Mouse (Mus musculus): Measurements from ENCODE around the gene Pou6f1.
"Not testable (repeated sequence)": the region's sequence is repeated elsewhere in the genome, so short reads cannot be mapped to it uniquely, and the experiment has no call there.

The Pou6f1 gene

GRCm38 (mm10) chr15:100585931-100586330 lies 13.9 kb downstream of the Pou6f1 start:
- CTCF ChIA-PET: no interaction called here

GRCm38 (mm10) chr15:100580108-100580507 lies 19.7 kb downstream of the Pou6f1 start:
- CTCF ChIA-PET: no interaction called here

- CTCF ChIA-PET: no interaction called here
Measured at GRCm38 (mm10) chr15:100577972-100578371, 21.8 kb downstream of the Pou6f1 start.

GRCm38 (mm10) chr15:100576810-100577209 lies 23.0 kb downstream of the Pou6f1 start:
- CTCF ChIA-PET: interaction anchor here (0.7 kb wide), 1 partner anchor 36 kb away, joined by 4 read pairs; no protein-coding TSS in a partner anchor

- CTCF ChIA-PET: interaction anchor here (0.7 kb wide), 1 partner anchor 36 kb away, joined by 4 read pairs; no protein-coding TSS in a partner anchor
Measured at GRCm38 (mm10) chr15:100576392-100576791, 23.4 kb downstream of the Pou6f1 start.

- CTCF ChIA-PET: no interaction called here
Measured at GRCm38 (mm10) chr15:100575366-100575765, 24.4 kb downstream of the Pou6f1 start.

- CTCF ChIA-PET: no interaction called here
Measured at GRCm38 (mm10) chr15:100574378-100574777, 25.4 kb downstream of the Pou6f1 start.

- CTCF ChIA-PET: interaction anchor here (0.9 kb wide), 1 partner anchor 35 kb away, joined by 8 read pairs; no protein-coding TSS in a partner anchor
Measured at GRCm38 (mm10) chr15:100573946-100574345, 25.8 kb downstream of the Pou6f1 start.

- CTCF ChIA-PET: no interaction called here
Measured at GRCm38 (mm10) chr15:100569239-100569638, 30.5 kb downstream of the Pou6f1 start.

- CTCF ChIA-PET: no interaction called here
Measured at GRCm38 (mm10) chr15:100566531-100566930, 33.3 kb downstream of the Pou6f1 start.

GRCm38 (mm10) chr15:100557705-100558433 lies 41.9 kb downstream of the Pou6f1 start:
- CTCF ChIA-PET: interaction anchor here (0.7 kb wide), 1 partner anchor 20 kb away, joined by 4 read pairs; no protein-coding TSS in a partner anchor

- CTCF ChIA-PET: no interaction called here
Measured at GRCm38 (mm10) chr15:100556378-100556777, 43.4 kb downstream of the Pou6f1 start.

GRCm38 (mm10) chr15:100555965-100556364 lies 43.8 kb downstream of the Pou6f1 start:
- CTCF ChIA-PET: no interaction called here

GRCm38 (mm10) chr15:100551326-100552307 lies 48.2 kb downstream of the Pou6f1 start, which contains the start of gene Tfcp2:
Gene Tfcp2, minus strand, starts transcription at chr15:100552008.
- CTCF ChIA-PET: interaction anchor here (1.1 kb wide), 1 partner anchor 13 kb away, joined by 3 read pairs; no protein-coding TSS in a partner anchor

- CTCF ChIA-PET: interaction anchor here (1.1 kb wide), 1 partner anchor 12 kb away, joined by 3 read pairs; no protein-coding TSS in a partner anchor
Measured at GRCm38 (mm10) chr15:100550280-100550679, 49.5 kb downstream of the Pou6f1 start.

- CTCF ChIA-PET: not testable (repeated sequence)
Measured at GRCm38 (mm10) chr15:100543651-100544030, 56.1 kb downstream of the Pou6f1 start.

GRCm38 (mm10) chr15:100542876-100543650 lies 56.7 kb downstream of the Pou6f1 start:
- CTCF ChIA-PET: not testable (repeated sequence)

GRCm38 (mm10) chr15:100541426-100541825 lies 58.4 kb downstream of the Pou6f1 start:
- CTCF ChIA-PET: no interaction called here

GRCm38 (mm10) chr15:100541001-100541400 lies 58.8 kb downstream of the Pou6f1 start:
- CTCF ChIA-PET: not testable (repeated sequence)

GRCm38 (mm10) chr15:100539411-100539810 lies 60.4 kb downstream of the Pou6f1 start:
- CTCF ChIA-PET: interaction anchor here (0.9 to 1.5 kb wide), 3 partner anchors 34 to 98 kb away, joined by 3 to 18 read pairs (median 8); no protein-coding TSS in a partner anchor

GRCm38 (mm10) chr15:100537913-100538312 lies 61.9 kb downstream of the Pou6f1 start:
- CTCF ChIA-PET: interaction anchor here (0.6 to 1.5 kb wide), 10 partner anchors 13 to 1794 kb away, joined by 3 to 18 read pairs (median 3); no protein-coding TSS in a partner anchor

All from spleen, embryonic (tissue).